Mouse (Mus musculus): ENCODE measurements around the gene H2afy2. TPM values are rescaled to one million over a fixed set of nuclear protein-coding genes. Genes with fewer than 3 reads are reported as not detected.

The H2afy2 gene
- polyA plus RNA-seq, 1 experiment from 2014 or later = 21.0 TPM

Small RNAs within 50 kb of the gene (microRNA-seq; reads per million reads assigned to microRNA genes)
- not detected for gene Mir5108 (ENCODE audit: borderline number of aligned reads)

Other genes with a start within 250 kb of the H2afy2 start
- 0.04 TPM in 2 replicates for gene Npffr1, start 188.7 kb downstream of the H2afy2 start, polyA plus RNA-seq (2015; fragmentation: Nextera tagmentation; extraction: Ambion mirVana)
- gene Ppa1, start 135.6 kb downstream of the H2afy2 start, polyA plus RNA-seq (2015; fragmentation: Nextera tagmentation; extraction: Ambion mirVana) = 127 and 139 TPM in 2 replicates
- gene Sar1a, start 103.8 kb downstream of the H2afy2 start, polyA plus RNA-seq (2015; fragmentation: Nextera tagmentation; extraction: Ambion mirVana) = 154 and 163 TPM in 2 replicates
- 23.8 and 26.0 TPM in 2 replicates for gene Tysnd1, start 88.6 kb downstream of the H2afy2 start, polyA plus RNA-seq (2015; fragmentation: Nextera tagmentation; extraction: Ambion mirVana)
- 3.8 TPM in 2 replicates for gene Aifm2, start 68.9 kb downstream of the H2afy2 start, polyA plus RNA-seq (2015; fragmentation: Nextera tagmentation; extraction: Ambion mirVana)
- 0.48 and 0.64 TPM in 2 replicates for gene Col13a1, start 195.0 kb upstream of the H2afy2 start, polyA plus RNA-seq (2015; fragmentation: Nextera tagmentation; extraction: Ambion mirVana)

All from thymus, postnatal 0 days (tissue).